Mouse (Mus musculus): ENCODE measurements around the gene Fads1. TPM values are rescaled to one million over a fixed set of nuclear protein-coding genes. Genes with fewer than 3 reads are reported as not detected.
A peak's percentile ranks its signal among the peaks of the same experiment; 100 is the strongest.

Gene Fads1
- polyA plus RNA-seq, 1 experiment from 2014 or later: 44.5 TPM

GRCm38 (mm10) chr19:10231871-10232270 lies 49.2 kb downstream of the Fads1 start:
- no peaks in the 10 kb centered on the region for H3K9me3 ChIP-seq (ENCODE audit: low read length)
- no peak overlapping the region for H3K9ac ChIP-seq (replicated peaks; ENCODE audit: low read depth)
- no peak for TF ChIP-seq EP300 (IDR thresholded peaks at IDR 0.05)
- no peak for TF ChIP-seq CTCF (IDR thresholded peaks at IDR 0.05)
- ATAC-seq (no peak), DNase-seq (ENCODE audit: low spot score) (no peak)
- H3K4me2 ChIP-seq (replicated peaks; ENCODE audit: low read depth, low read length): no peak overlapping the region
- no peak overlapping the region for H3K4me3 ChIP-seq (ENCODE audit: low read depth, low read length)
- no peak overlapping the region for H3K27ac ChIP-seq (ENCODE audit: low read length)
- H3K4me1 ChIP-seq (ENCODE audit: insufficient read depth, low read depth, low read length): no peaks in the 10 kb centered on the region
- H3K36me3 ChIP-seq (ENCODE audit: insufficient read depth, low read length): no peaks in the 10 kb centered on the region
- no peaks in the 10 kb centered on the region for H3K27me3 ChIP-seq (replicated peaks; ENCODE audit: insufficient read depth, low read length)
- WGBS: 45% methylated on average over 5 of the region's 5 CpGs

DNA sequence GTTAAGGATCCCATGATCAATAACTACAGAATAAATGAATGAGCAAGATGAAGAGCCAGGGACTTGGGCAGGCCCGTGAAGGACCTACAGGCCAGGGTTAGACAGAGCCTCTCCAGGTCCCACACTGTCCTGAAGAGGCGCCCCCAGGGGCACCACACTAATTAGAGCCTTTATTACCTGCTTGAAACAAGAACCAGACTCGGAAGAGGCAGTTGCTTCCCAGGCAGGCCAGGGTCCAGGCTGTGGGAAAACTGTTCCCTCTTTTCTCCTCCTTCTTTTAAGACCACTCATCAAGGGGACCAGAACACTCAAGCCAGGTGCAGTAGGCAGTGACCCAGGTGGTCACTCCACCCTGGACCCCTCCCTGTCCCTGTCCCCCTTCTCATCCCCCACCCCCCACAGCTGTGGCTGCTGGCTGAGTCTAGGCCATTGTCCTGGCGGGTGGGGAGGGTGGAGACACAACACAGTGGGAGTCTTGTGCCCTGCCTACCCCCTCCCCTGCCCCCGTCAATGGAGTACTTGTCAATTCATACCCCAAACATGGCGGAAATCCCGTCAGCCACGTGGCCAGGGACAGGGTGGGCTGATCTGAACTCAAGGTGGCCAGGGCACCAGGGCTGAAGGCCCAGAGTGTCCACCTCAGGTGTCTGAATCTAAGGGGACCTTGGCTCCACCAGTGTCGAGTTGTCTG lies 49.8 kb downstream of the Fads1 start:
- no peak for TF ChIP-seq CTCF (IDR thresholded peaks at IDR 0.05)
- TF ChIP-seq EP300 (IDR thresholded peaks at IDR 0.05): no peak
- H3K9ac ChIP-seq (replicated peaks; ENCODE audit: low read depth): no peak overlapping the region
- ATAC-seq: no peak
- H3K4me3 ChIP-seq (ENCODE audit: low read depth, low read length): no peak overlapping the region
- DNase-seq (ENCODE audit: low spot score): no peak
- H3K36me3 ChIP-seq (ENCODE audit: insufficient read depth, low read length): no peaks in the 10 kb centered on the region
- no peak overlapping the region for H3K27ac ChIP-seq (ENCODE audit: low read length)
- no peaks in the 10 kb centered on the region for H3K9me3 ChIP-seq (ENCODE audit: low read length)
- H3K27me3 ChIP-seq (replicated peaks; ENCODE audit: insufficient read depth, low read length): no peaks in the 10 kb centered on the region
- WGBS: 53% methylated on average over 9 of the region's 9 CpGs
- H3K4me2 ChIP-seq (replicated peaks; ENCODE audit: low read depth, low read length): no peak overlapping the region
- no peaks in the 10 kb centered on the region for H3K4me1 ChIP-seq (ENCODE audit: insufficient read depth, low read depth, low read length)

- DNase-seq (ENCODE audit: low spot score): no peak
- Histone ChIP-seq H3K4me2 (replicated peaks; ENCODE audit: low read depth, low read length) (no peak overlapping the region), H3K4me1 (ENCODE audit: insufficient read depth, low read depth, low read length) (no peaks in the 10 kb centered on the region), H3K36me3 (ENCODE audit: insufficient read depth, low read length) (no peaks in the 10 kb centered on the region), H3K9me3 (ENCODE audit: low read length) (no peaks in the 10 kb centered on the region), H3K9ac (replicated peaks; ENCODE audit: low read depth) (no peak overlapping the region), H3K27me3 (replicated peaks; ENCODE audit: insufficient read depth, low read length) (0 out of 2 replicates have a peak, but pooled peaks cover 4% of the 10 kb centered on the region), H3K27ac (ENCODE audit: low read length) (no peak overlapping the region), H3K4me3 (ENCODE audit: low read depth, low read length) (no peak overlapping the region)
- TF ChIP-seq EP300 (IDR thresholded peaks at IDR 0.05) (no peak), CTCF (IDR thresholded peaks at IDR 0.05) (no peak)
- 65% methylated on average over 9 of the region's 9 CpGs for WGBS
- ATAC-seq: no peak
Observed at GRCm38 (mm10) chr19:10235784-10236565, 53.3 kb downstream of the Fads1 start.

DNA sequence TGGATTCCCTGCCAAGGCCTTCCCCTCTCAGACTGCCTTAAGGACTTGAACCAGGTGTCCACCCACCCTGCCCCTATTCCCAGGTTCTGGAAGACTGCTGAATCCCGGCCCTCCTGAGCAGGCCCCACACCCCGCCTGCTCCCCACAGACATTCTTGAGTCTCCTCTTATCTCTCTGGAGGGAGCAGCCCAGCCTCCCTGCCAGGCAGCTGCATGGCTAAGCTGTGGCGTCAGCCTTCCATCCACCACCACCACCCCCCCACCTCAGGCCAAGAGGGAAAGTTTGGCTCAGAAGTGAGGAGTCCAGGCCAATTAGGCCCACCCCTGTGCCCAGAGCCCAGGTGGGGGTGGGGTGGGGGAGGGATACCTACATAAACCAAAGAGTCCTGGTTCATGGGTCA lies 55.8 kb downstream of the Fads1 start:
- DNase-seq (ENCODE audit: low spot score): peak; percentile 25
- Histone ChIP-seq H3K4me2 (replicated peaks; ENCODE audit: low read depth, low read length) (no peak overlapping the region), H3K27ac (ENCODE audit: low read length) (peak overlapping the region; percentile 32; the same call in 1 of the 2 replicates), H3K27me3 (replicated peaks; ENCODE audit: insufficient read depth, low read length) (0 out of 2 replicates have a peak, but pooled peaks cover 4% of the 10 kb centered on the region), H3K9me3 (ENCODE audit: low read length) (no peaks in the 10 kb centered on the region), H3K9ac (replicated peaks; ENCODE audit: low read depth) (no peak overlapping the region), H3K36me3 (ENCODE audit: insufficient read depth, low read length) (no peaks in the 10 kb centered on the region), H3K4me3 (ENCODE audit: low read depth, low read length) (no peak overlapping the region), H3K4me1 (ENCODE audit: insufficient read depth, low read depth, low read length) (no peaks in the 10 kb centered on the region)
- peak; percentile 63 for ATAC-seq
- TF ChIP-seq CTCF (IDR thresholded peaks at IDR 0.05) (no peak), EP300 (IDR thresholded peaks at IDR 0.05) (no peak)
- WGBS: 39% methylated on average over 3 of the region's 3 CpGs

DNA sequence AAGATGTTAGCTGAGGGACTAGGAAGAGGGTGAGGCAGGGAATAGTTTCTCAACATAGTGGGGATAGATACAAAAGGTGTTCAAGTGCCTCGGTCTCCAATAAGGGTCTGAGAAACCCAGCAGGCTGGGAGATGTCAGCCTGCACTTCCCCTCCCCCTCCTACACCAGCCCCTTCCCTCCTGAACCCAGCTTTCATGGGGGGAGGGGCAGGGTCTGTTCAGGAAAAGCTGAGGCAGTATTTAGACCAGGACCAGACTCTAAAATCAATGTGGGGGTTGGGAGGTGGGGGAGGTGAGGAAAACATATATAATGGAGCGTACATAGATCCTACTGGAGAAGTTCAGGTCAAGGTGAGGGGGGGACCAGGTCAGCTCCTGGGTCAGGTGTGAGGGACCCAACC lies 56.7 kb downstream of the Fads1 start:
- TF ChIP-seq EP300 (IDR thresholded peaks at IDR 0.05): no peak
- no peak for TF ChIP-seq CTCF (IDR thresholded peaks at IDR 0.05)
- no peak overlapping the region for H3K9ac ChIP-seq (replicated peaks; ENCODE audit: low read depth)
- WGBS: 31% methylated on average over 2 of the region's 2 CpGs
- H3K27me3 ChIP-seq (replicated peaks; ENCODE audit: insufficient read depth, low read length): 0 out of 2 replicates have a peak, but pooled peaks cover 4% of the 10 kb centered on the region
- DNase-seq (ENCODE audit: low spot score) (no peak), ATAC-seq (no peak)
- H3K9me3 ChIP-seq (ENCODE audit: low read length): no peaks in the 10 kb centered on the region
- no peak overlapping the region for H3K4me3 ChIP-seq (ENCODE audit: low read depth, low read length)
- no peaks in the 10 kb centered on the region for H3K4me1 ChIP-seq (ENCODE audit: insufficient read depth, low read depth, low read length)
- no peak overlapping the region for H3K27ac ChIP-seq (ENCODE audit: low read length)
- H3K4me2 ChIP-seq (replicated peaks; ENCODE audit: low read depth, low read length): peak overlapping the region; percentile 85
- H3K36me3 ChIP-seq (ENCODE audit: insufficient read depth, low read length): no peaks in the 10 kb centered on the region

GRCm38 (mm10) chr19:10239975-10240653 lies 57.4 kb downstream of the Fads1 start:
- Histone ChIP-seq H3K36me3 (ENCODE audit: insufficient read depth, low read length) (no peaks in the 10 kb centered on the region), H3K9ac (replicated peaks; ENCODE audit: low read depth) (peak overlapping the region; percentile 29; the same call in 1 of the 2 replicates), H3K27me3 (replicated peaks; ENCODE audit: insufficient read depth, low read length) (0 out of 2 replicates have a peak, but pooled peaks cover 4% of the 10 kb centered on the region), H3K4me1 (ENCODE audit: insufficient read depth, low read depth, low read length) (no peaks in the 10 kb centered on the region), H3K4me3 (ENCODE audit: low read depth, low read length) (peak overlapping the region; percentile 40), H3K4me2 (replicated peaks; ENCODE audit: low read depth, low read length) (peak overlapping the region; percentile 85), H3K27ac (ENCODE audit: low read length) (no peak overlapping the region), H3K9me3 (ENCODE audit: low read length) (no peaks in the 10 kb centered on the region)
- no peak for DNase-seq (ENCODE audit: low spot score)
- peak; percentile 0; the same call in 1 of the 2 replicates for ATAC-seq
- TF ChIP-seq EP300 (IDR thresholded peaks at IDR 0.05) (no peak), CTCF (IDR thresholded peaks at IDR 0.05) (no peak)
- WGBS: 5% methylated on average over 26 of the region's 26 CpGs
